Mouse (Mus musculus): ENCODE measurements around the gene Kif18b.

The Kif18b gene

DNA sequence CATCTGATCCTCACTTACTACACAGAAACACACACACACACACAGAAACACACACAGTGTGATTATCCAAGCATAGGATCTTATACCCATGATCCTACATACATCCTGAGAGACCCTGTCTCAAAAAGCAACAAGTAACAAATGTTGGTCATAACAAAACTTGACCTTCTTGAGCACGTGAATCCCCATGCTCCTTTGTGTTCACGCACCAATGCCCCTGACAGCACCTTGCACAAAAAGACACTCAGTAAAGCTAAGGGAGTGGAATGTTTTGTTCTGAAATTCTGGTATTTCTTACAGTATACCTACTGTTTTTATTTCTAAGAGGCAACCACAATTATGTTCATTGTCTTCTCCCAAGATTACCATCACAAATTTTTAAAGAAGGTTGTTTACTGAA is 45.4 kb downstream of the Kif18b start:
- no peak for DNase-seq

DNA sequence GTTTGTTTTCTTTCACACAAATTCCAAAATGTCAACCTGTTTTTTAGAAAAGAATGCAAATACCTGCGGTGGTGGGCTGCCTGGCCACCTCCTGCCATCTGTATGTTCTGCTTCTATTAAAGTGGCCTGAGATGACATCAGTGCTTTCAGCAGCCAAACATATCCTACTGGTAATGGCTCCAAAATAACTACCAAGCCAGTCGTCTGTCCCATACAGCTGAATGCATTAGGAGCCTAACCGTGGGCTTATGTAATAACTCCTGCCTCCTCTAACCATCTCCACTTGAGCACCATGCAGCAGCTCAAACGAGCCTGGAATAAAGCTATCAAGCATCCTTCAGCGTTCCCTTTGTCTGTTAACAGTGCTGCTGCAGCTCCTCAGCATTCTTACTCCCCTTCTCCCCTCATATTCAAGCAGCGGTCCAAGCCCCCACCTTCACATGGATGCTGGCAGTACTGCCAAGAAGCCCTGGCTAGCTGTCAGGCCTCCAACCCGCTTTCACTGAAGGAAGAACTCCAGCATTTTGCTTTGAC is 50.1 kb downstream of the Kif18b start:
- DNase-seq: peak; percentile 82

DNA sequence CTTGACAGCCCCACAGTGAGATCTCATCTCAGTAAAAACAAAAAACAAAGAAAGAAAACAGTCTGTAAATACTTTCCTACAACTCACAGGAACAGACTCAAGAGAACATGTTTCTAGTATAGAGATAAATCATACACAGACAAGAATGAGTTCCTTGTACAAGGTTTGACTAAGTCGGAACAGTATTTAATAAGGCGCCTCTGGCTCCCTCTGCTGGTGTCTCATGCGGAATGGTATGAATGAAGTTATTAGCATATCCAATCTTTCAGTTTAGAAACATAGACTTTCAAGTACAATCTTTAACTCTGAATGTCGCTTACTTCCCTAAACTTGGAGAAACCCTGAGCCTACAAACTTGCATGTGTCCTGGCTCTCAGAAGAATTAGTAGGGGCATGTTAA is 60.7 kb downstream of the Kif18b start:
- DNase-seq: no peak

DNA sequence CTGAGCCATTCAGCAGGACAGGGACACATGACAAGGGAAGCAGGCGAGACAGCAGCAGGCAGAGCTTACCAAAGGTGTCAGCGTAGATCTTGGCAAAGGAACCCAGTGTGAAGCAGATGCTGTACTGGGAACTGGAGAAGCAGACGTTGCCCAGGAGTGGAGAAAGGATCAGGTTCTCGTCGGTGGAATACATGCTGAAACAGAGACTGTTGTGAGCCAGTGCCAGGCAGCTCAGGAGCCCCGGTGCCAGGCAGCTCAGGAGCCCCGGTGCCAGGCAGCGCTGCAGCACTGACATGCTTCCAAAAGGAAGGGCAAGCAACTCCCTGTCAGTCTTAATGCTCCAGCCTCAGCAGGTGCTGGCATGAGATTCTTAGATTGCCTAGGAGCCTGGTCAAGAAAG is 65.0 kb downstream of the Kif18b start:
- peak; percentile 38 for DNase-seq

DNA sequence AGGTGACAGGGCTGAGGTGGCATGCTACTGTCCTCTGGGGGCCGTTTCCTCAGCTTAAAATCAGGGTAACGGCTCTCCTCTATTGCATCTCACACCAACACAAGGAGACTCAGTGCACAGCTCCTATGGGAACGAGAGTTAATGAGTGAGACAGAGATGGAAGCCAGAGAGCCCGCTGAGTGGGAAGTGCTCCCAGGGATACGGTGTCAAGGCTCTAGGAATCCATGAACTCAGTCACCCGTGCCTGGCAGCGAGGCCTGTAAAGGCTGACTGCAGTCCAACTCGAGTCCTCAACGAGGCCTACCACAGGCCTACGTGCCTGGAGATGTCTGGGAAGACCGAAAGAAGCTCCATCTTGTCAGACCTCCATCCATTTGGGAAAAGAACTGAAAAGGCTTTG is 66.0 kb downstream of the Kif18b start:
- DNase-seq: no peak

DNA sequence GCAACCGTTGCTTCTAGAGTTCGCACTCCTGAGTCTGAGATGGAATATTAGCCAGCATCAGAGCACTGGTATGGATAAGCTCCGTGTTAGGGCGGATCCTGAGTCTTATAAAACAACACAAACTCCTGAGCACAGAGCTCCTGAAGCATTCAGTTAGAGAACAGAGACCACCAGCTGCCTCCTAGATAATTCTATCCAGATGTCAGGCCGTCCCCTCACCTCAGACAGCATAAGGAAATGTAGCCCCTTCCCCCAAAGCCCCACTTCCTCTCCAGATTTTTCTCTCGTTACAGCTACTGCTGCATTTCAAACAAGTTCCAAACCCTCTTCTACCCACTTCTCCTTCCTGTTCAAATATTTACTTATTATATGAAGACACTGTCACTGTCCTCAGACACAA is 69.0 kb downstream of the Kif18b start:
- no peak for DNase-seq
